Mouse (Mus musculus) heart, adult 8-10 months (tissue): Measurements from ENCODE around the gene Uap1. TPM values are rescaled to one million over a fixed set of nuclear protein-coding genes. Genes with fewer than 3 reads are reported as not detected.
"Not testable (repeated sequence)": the region's sequence is repeated elsewhere in the genome, so short reads cannot be mapped to it uniquely, and the experiment has no call there.

Experiments used
- DNase-seq: peaks from one replicate; pipeline ENCODE4 v3.0.0; 2022; ENCODE audit warnings: low spot score
- total RNA-seq, 4 experiments: library from RNA; stranded (reverse); gene quantifications; 2 replicates each; pipeline ENCODE4 v1.2.4; 2022

Gene Uap1
- total RNA-seq, 4 experiments from 2014 or later: 42.8 to 53.0 (median 45.1) TPM

- DNase-seq: no peak
Observed at GRCm38 (mm10) chr1:170112261-170112660, 62.5 kb downstream of the Uap1 start.

- no peak for DNase-seq
Observed at GRCm38 (mm10) chr1:170111651-170112226, 63.0 kb downstream of the Uap1 start.

GRCm38 (mm10) chr1:170110516-170111332 is 64.0 kb downstream of the Uap1 start, which contains the start of gene Ddr2:
Ddr2 (minus strand) TSS chr1:170110762.
- peak; percentile 64 for DNase-seq

- peak; percentile 12 for DNase-seq
Observed at GRCm38 (mm10) chr1:170109776-170110515, 64.8 kb downstream of the Uap1 start.

GRCm38 (mm10) chr1:170102814-170103213 is 71.9 kb downstream of the Uap1 start:
- not testable (repeated sequence) for DNase-seq

Other genes starting within 250 kb of the Uap1 start
- not detected for gene Ccdc190, start 246.3 kb downstream of the Uap1 start, total RNA-seq
- 10 to 100 TPM; 10.5 to 15.8 (median 12.7) TPM for gene Hsd17b7, start 205.7 kb downstream of the Uap1 start, total RNA-seq
- 10 to 100 TPM; 18.9 to 24.8 (median 23.2) TPM for gene Ddr2, start 64.2 kb downstream of the Uap1 start, total RNA-seq
- gene Uhmk1, start 40.4 kb upstream of the Uap1 start, total RNA-seq: 10 to 100 TPM; 17.7 to 27.8 (median 21.7) TPM
- gene Sh2d1b2, start 57.8 kb upstream of the Uap1 start, total RNA-seq: not detected
- gene Sh2d1b1, start 102.4 kb upstream of the Uap1 start, total RNA-seq: under 1 TPM in 2 of 4 experiments, not detected in 2; 0.19 to 0.26 TPM
- gene Gm7694, start 131.4 kb upstream of the Uap1 start, total RNA-seq: 10 to 100 TPM; 10.2 to 12.8 (median 11.7) TPM
- gene Spata46, start 133.8 kb upstream of the Uap1 start, total RNA-seq: not detected